ENCODE assay signal across 7 mouse cellular contexts in genomic region chr4:103214925-103215820, GRCm38 (mm10). TPM values are rescaled to one million over a fixed set of nuclear protein-coding genes. Genes with fewer than 3 reads are reported as not detected.
DNase-seq lines count a peak whose midpoint lies in the region; ATAC-seq lines count a peak whose summit lies in the region.

Slc35d1 (minus strand) TSS chr4:103215164.

- H3K36me3 ChIP-seq in intestine, embryonic 15.5 days: no peaks in the 10 kb centered on the region
- peaks cover 12% of the 10 kb centered on the region for H3K36me3 ChIP-seq in midbrain, embryonic 10.5 days

- intact Hi-C loops in left cerebral cortex, postnatal 36 days (cut with DNase I): loop anchor here (2.0 to 10.0 kb wide), 2 partner anchors 100 to 130 kb away; no protein-coding TSS in a partner anchor

- H3K27me3 ChIP-seq in intestine, embryonic 15.5 days (replicated peaks): no peaks in the 10 kb centered on the region
- H3K27me3 ChIP-seq in midbrain, embryonic 10.5 days (ENCODE audit: low read depth, poor library complexity, severe bottlenecking): no peaks in the 10 kb centered on the region

- no peaks in the 10 kb centered on the region for H3K4me1 ChIP-seq in intestine, embryonic 15.5 days (replicated peaks)
- H3K4me1 ChIP-seq in midbrain, embryonic 10.5 days: peaks cover 22% of the 10 kb centered on the region

- H3K9ac ChIP-seq in intestine, embryonic 15.5 days: peak within 1 kb of the TSS; percentile 97

- 2% methylated on average over 60 of the region's 70 CpGs for WGBS in intestine, embryonic 15.5 days
- 3% methylated on average over 70 of the region's 70 CpGs for WGBS in midbrain, embryonic 10.5 days

- peak; percentile 91 for DNase-seq in adrenal gland, adult 2 months
- peak; percentile 85 for DNase-seq in embryo, embryonic 10.5 days (ENCODE audit: low spot score)
- peak; percentile 75 for DNase-seq in gastrocnemius, postnatal 25 days
- DNase-seq in left cerebral cortex, postnatal 36 days (ENCODE audit: low spot score in 2 of 2): peak; percentile 82
- DNase-seq in midbrain, embryonic 10.5 days (ENCODE audit: low spot score): peak; percentile 89
- DNase-seq in skeletal muscle tissue, adult 2 months (ENCODE audit: low read depth, low spot score): peak; percentile 54

- peak; percentile 95 for ATAC-seq in intestine, embryonic 15.5 days

- peak within 1 kb of the TSS; percentile 74 for H3K4me2 ChIP-seq in intestine, embryonic 15.5 days (replicated peaks)

- H3K4me3 ChIP-seq in intestine, embryonic 15.5 days (replicated peaks): peak within 1 kb of the TSS; percentile 96
- peak within 1 kb of the TSS; percentile 66 for H3K4me3 ChIP-seq in midbrain, embryonic 10.5 days

- H3K27ac ChIP-seq in intestine, embryonic 15.5 days: peak within 1 kb of the TSS; percentile 98
- peak within 1 kb of the TSS; percentile 99 for H3K27ac ChIP-seq in midbrain, embryonic 10.5 days (replicated peaks)

- H3K9me3 ChIP-seq in intestine, embryonic 15.5 days: no peaks in the 10 kb centered on the region
- H3K9me3 ChIP-seq in midbrain, embryonic 10.5 days (replicated peaks): no peaks in the 10 kb centered on the region

RNA-seq across cellular contexts. Expression of gene Slc35d1, which starts in this region (rescaled TPM):
- total RNA-seq in adrenal gland, adult 2 months (2021): 10 to 100 TPM; 12.0 to 13.1 TPM
- polyA plus RNA-seq in adrenal gland, adult 2 months (2012; rRNA removed): 1.8 and 2.2 TPM in 2 replicates
- 1 to 10 TPM; 5.2 to 5.4 TPM for total RNA-seq in gastrocnemius, postnatal 25 days (2021)
- polyA plus RNA-seq in intestine, embryonic 15.5 days (2015; fragmentation: Nextera tagmentation; extraction: Ambion mirVana): 9.6 TPM in 2 replicates
- 10 to 100 TPM; 10.2 to 15.3 TPM for total RNA-seq in left cerebral cortex, postnatal 36 days (2021)
- 8.3 and 8.8 TPM in 2 replicates for polyA plus RNA-seq in midbrain, embryonic 10.5 days (2016; fragmentation: Nextera tagmentation; extraction: Ambion mirVana)

Comparison
In these comparisons a context has a peak if more than half of its experiments do, and no peak if none do; other contexts are left out.
1. Peak in every context shown above with its lines: DNase-seq, ATAC-seq, H3K4me3 ChIP-seq and H3K27ac ChIP-seq.